Mouse (Mus musculus) cortical plate, adult 2 months (tissue): ENCODE results near the gene Pecam1.

Experiments
- CTCF ChIP-seq: fragments of 200-500 bp; IDR thresholded peaks from 2 replicates; pipeline ENCODE4 v1.5.1; 2011; ENCODE audit warnings: mild to moderate bottlenecking, control low read depth, low read length; ENCODE audit not compliant: insufficient read depth; ENCODE audit errors: extremely low read depth
- POLR2A ChIP-seq: fragments of 200-500 bp; IDR thresholded peaks from 2 replicates; pipeline ENCODE4 v1.6.1; 2011; ENCODE audit warnings: mild to moderate bottlenecking, low read length, control low read depth; ENCODE audit not compliant: insufficient read depth; ENCODE audit errors: extremely low read depth

- TF ChIP-seq CTCF (no peak), POLR2A (no peak)
These were observed 51.3 kb downstream of the Pecam1 start for GRCm38 (mm10) chr11:106699083-106699482.
